Mouse (Mus musculus): ENCODE measurements at regions not wholly inside any gene's neighbourhood (a gene's known extent, or its start where the extent isn't known, plus 50 kb on each side); places are given as distances from the start of the nearest gene placed in this dataset.
"Not testable (repeated sequence)": the region's sequence is repeated elsewhere in the genome, so short reads cannot be mapped to it uniquely, and the experiment has no call there.

DNA sequence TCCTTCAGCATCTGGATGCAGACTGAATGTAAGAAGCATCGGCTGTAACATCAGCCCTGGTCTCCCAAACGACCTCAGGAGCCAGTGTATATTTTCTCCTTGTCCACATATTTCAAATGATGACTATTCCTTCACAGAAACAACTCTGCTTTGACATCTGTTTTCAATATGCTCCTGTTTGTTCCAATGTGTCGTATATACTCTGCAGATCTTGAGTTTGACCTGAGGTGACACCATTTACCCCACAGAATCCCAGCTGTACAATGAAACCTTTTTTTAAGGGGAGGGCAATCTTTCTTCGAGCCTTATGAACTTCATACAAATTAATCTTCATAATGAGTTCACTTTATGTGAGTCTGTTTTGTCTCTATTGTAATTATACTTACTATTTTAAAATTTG lies 341.7 kb upstream of the Nrsn1 start:
- Histone ChIP-seq H3K27ac (no peak overlapping the region), H3K36me3 (no peaks in the 10 kb centered on the region), H3K27me3 (no peaks in the 10 kb centered on the region), H3K9me3 (no peaks in the 10 kb centered on the region), H3K4me3 (no peak overlapping the region), H3K9ac (no peak overlapping the region), H3K4me1 (replicated peaks) (no peaks in the 10 kb centered on the region), H3K4me2 (no peak overlapping the region)
- WGBS: 71% methylated on average over 4 of the region's 4 CpGs
- ATAC-seq (ENCODE audit: low FRiP score): no peak

DNA sequence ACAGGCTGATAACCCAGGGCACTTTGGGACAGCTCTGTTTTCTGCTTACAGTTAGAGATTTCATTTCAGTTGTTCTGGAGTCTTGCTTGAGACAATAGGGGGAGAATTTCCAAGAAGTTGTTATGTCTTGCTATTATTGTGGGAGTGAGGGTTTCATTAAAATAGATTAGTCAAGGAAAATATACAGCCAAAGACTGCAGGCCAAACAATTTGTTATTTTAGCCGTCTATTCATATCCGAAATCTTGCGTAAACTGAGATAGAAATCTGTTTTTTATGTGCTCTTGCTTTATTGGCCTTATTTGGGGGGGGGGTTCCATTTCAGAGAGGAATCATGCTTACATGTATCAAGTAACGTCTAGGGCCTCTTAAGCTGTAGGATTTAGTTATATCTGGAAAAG lies 339.3 kb upstream of the Nrsn1 start:
- H3K4me2 ChIP-seq: no peak overlapping the region
- H3K9me3 ChIP-seq: no peaks in the 10 kb centered on the region
- no peak overlapping the region for H3K4me3 ChIP-seq
- no peaks in the 10 kb centered on the region for H3K4me1 ChIP-seq (replicated peaks)
- H3K27ac ChIP-seq: no peak overlapping the region
- no peaks in the 10 kb centered on the region for H3K27me3 ChIP-seq
- H3K36me3 ChIP-seq: no peaks in the 10 kb centered on the region
- no peak overlapping the region for H3K9ac ChIP-seq
- ATAC-seq (ENCODE audit: low FRiP score): no peak
- 96% methylated on average over 4 of the region's 4 CpGs for WGBS

DNA sequence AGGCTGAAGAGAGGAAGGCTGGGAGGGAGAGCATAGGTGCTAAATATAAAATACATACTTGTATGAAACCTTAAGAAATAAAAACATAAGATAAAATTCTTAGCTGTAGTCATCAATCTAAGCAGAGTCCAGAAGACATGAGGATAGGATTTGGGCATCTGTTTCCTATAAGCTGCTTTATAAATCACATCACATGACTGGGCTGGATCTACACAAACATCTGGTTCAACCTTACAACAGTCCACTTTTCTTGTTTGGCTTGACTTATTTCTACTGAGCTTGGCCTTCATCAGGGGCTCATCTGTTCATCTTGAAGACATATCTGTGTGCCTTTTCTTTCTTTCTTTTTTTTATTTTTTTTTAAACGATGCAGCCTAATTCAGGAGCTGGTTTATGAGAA lies 338.9 kb upstream of the Nrsn1 start:
- no peak for ATAC-seq (ENCODE audit: low FRiP score)
- no peaks in the 10 kb centered on the region for H3K9me3 ChIP-seq
- no peak overlapping the region for H3K4me2 ChIP-seq
- no peaks in the 10 kb centered on the region for H3K4me1 ChIP-seq (replicated peaks)
- H3K36me3 ChIP-seq: no peaks in the 10 kb centered on the region
- 81% methylated on average over 1 of the region's 1 CpGs for WGBS
- H3K4me3 ChIP-seq: no peak overlapping the region
- no peak overlapping the region for H3K27ac ChIP-seq
- no peak overlapping the region for H3K9ac ChIP-seq
- no peaks in the 10 kb centered on the region for H3K27me3 ChIP-seq

DNA sequence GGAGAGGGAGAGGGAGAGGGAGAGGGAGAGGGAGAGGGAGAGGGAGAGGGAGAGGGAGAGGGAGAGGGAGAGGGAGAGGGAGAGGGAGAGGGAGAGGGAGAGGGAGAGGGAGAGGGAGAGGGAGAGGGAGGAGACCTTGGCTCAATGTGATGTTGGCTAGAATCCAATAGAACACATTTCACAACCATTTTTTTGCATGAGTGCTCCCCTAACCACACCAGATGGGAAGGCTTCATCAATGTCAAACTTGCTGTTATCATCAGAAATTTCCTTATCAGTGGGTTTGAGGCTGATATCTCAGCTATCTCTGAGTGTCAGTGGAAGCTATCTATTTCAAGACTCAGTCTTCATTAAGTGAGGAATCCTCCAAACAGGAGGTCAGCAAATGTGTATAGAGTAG lies 331.0 kb upstream of the Nrsn1 start:
- H3K9me3 ChIP-seq; ATAC-seq (ENCODE audit: low FRiP score); H3K9ac ChIP-seq: not testable (repeated sequence)

DNA sequence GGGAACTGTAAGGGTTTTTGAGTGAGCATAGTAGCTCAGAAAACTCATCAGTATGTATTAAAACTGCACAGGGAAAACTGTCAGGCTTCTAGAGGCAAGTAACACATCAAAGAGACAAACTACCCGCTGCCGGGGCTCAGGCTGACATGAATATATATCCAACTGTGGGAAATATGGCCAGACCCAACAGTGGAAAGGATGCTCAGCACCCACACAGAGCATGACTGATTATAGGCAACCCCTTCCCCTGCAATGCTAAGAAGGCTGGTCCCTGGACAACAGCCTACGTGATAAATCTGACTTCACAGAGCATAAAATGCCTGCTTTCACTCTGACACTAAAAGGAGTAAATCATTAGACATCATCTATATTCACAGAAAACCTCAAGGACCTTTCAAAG lies 324.3 kb upstream of the Nrsn1 start:
- Histone ChIP-seq H3K9me3 (no peaks in the 10 kb centered on the region), H3K27ac (no peak overlapping the region), H3K4me3 (no peak overlapping the region), H3K27me3 (no peaks in the 10 kb centered on the region), H3K4me2 (no peak overlapping the region), H3K4me1 (replicated peaks) (no peaks in the 10 kb centered on the region), H3K9ac (no peak overlapping the region), H3K36me3 (no peaks in the 10 kb centered on the region)
- peak; percentile 43; the same call in 1 of the 2 replicates for ATAC-seq (ENCODE audit: low FRiP score)
- 50% methylated on average over 3 of the region's 3 CpGs for WGBS

More for the DNA sequence above, 331.0 kb upstream of the Nrsn1 start:
- not testable (repeated sequence) for H3K4me3 ChIP-seq; H3K27me3 ChIP-seq; H3K4me2 ChIP-seq; H3K4me1 ChIP-seq (replicated peaks); H3K36me3 ChIP-seq; H3K27ac ChIP-seq

DNA sequence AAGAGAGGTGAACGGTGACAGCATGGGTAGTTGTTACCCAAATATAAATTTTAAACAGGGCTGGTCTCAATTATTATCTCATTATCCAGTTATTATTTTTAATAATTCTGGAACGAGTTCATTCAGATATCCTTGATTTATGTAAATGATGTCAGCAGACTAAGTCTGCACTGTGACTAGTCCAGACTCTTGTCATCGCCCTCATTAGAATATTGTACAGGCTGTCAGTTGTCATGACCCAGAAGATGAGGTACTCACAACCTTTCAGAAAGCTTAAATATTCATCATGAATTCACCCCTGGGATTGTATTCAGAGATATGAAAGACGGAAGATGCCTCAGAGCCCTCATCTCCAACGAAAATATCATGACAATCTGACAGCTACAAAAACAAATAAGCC lies 300.3 kb upstream of the Nrsn1 start:
- H3K36me3 ChIP-seq: no peaks in the 10 kb centered on the region
- 57% methylated on average over 5 of the region's 5 CpGs for WGBS
- no peak overlapping the region for H3K4me3 ChIP-seq
- no peaks in the 10 kb centered on the region for H3K27me3 ChIP-seq
- H3K9ac ChIP-seq: no peak overlapping the region
- no peaks in the 10 kb centered on the region for H3K9me3 ChIP-seq
- H3K27ac ChIP-seq: peak overlapping the region; percentile 35; the same call in 1 of the 2 replicates
- H3K4me2 ChIP-seq: no peak overlapping the region
- no peak for ATAC-seq (ENCODE audit: low FRiP score)
- no peaks in the 10 kb centered on the region for H3K4me1 ChIP-seq (replicated peaks)

DNA sequence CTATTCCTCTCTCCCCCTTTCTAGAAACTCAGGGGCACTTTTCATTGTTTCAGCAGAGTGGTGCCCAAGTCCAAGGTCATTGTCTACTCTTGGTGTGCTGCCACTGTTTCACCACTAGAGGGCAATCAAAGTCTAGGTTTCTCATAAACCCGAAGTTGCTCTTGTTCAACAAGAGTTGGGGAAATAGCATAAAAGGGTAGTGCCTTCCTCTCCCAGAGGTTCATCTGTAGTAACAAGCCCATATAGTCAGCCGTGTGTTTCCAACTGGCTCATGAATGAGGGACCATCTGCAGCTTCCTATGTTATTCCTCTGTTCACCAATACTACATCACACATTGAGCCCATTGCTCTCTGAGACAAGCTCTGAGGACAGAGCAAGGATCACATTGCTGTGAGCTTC lies 292.4 kb upstream of the Nrsn1 start:
- Histone ChIP-seq H3K36me3 (no peaks in the 10 kb centered on the region), H3K4me3 (no peak overlapping the region), H3K27ac (no peak overlapping the region), H3K9me3 (no peaks in the 10 kb centered on the region), H3K4me2 (no peak overlapping the region), H3K4me1 (replicated peaks) (no peaks in the 10 kb centered on the region), H3K9ac (no peak overlapping the region), H3K27me3 (no peaks in the 10 kb centered on the region)
- peak; percentile 43; the same call in 1 of the 2 replicates for ATAC-seq (ENCODE audit: low FRiP score)
- 7% methylated on average over 2 of the region's 2 CpGs for WGBS

DNA sequence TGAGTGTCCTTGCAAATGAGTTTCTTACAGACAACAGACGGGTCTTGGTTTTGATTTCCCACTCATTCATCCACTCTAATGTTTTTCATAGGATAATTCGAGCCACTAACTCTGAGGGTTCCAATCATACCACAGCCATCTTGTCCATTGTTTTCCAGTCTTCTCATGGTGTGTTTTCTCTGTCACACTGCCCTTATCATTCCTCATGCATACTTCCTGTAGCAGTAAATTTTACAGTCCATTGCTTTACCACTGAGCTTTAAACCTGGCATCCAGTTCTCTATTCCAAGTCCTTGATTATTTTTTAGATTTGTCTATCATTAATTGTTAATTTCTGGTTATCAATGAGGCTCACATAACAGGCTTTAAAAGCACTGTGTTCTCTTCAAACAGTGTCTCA lies 290.0 kb upstream of the Nrsn1 start:
- Histone ChIP-seq H3K9me3 (no peaks in the 10 kb centered on the region), H3K27me3 (no peaks in the 10 kb centered on the region), H3K9ac (no peak overlapping the region), H3K4me1 (replicated peaks) (no peaks in the 10 kb centered on the region), H3K36me3 (no peaks in the 10 kb centered on the region), H3K27ac (no peak overlapping the region), H3K4me2 (no peak overlapping the region), H3K4me3 (no peak overlapping the region)
- WGBS: 42% methylated on average over 2 of the region's 2 CpGs
- no peak for ATAC-seq (ENCODE audit: low FRiP score)

DNA sequence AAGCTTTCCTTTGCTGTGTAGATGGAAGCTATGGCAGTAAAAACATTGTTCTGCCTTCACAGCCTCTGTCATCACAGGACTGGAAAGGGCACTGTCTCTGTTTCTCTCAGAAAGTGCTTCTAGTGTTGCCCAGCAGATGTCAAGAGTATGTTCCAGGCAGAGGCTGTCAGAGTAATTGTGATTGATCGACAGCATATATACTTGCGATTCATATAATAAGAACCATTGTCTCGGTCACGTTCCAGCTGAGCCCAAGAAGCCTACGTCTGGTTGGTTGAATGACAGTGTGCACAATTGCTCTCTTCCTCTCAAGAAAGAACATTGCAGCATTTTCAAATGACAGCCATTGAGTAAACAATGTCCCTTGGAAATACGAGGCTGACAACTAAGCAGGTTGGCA lies 284.7 kb upstream of the Nrsn1 start:
- no peaks in the 10 kb centered on the region for H3K4me1 ChIP-seq (replicated peaks)
- no peaks in the 10 kb centered on the region for H3K27me3 ChIP-seq
- H3K4me3 ChIP-seq: no peak overlapping the region
- ATAC-seq (ENCODE audit: low FRiP score): no peak
- H3K9ac ChIP-seq: no peak overlapping the region
- no peaks in the 10 kb centered on the region for H3K36me3 ChIP-seq
- 37% methylated on average over 6 of the region's 6 CpGs for WGBS
- H3K27ac ChIP-seq: no peak overlapping the region
- H3K9me3 ChIP-seq: no peaks in the 10 kb centered on the region
- no peak overlapping the region for H3K4me2 ChIP-seq

DNA sequence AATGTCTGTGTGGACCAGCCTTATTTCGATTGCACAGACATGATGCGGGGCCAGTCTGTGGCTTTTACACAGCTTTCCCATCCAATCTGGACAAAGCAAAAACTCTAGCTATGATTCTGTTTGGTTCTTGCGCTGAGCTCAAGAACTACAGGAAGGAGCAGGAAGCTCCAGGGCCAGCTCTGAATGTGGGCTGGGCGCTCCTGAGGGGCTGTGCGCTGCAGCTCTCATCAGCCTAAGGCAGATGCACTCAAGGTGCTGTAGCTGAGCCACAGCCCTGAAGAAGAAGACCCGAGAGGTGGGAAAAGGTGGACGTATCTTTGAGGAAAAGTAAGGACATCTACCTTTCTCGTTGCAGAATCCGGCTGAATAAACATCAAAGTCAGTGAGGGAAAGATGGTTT lies 278.2 kb upstream of the Nrsn1 start:
- no peak for ATAC-seq (ENCODE audit: low FRiP score)
- peaks cover 13% of the 10 kb centered on the region for H3K4me1 ChIP-seq (replicated peaks)
- H3K27me3 ChIP-seq: no peaks in the 10 kb centered on the region
- H3K9ac ChIP-seq: no peak overlapping the region
- H3K27ac ChIP-seq: peak overlapping the region; percentile 67
- no peak overlapping the region for H3K4me2 ChIP-seq
- H3K36me3 ChIP-seq: no peaks in the 10 kb centered on the region
- no peak overlapping the region for H3K4me3 ChIP-seq
- no peaks in the 10 kb centered on the region for H3K9me3 ChIP-seq
- WGBS: 93% methylated on average over 9 of the region's 9 CpGs

DNA sequence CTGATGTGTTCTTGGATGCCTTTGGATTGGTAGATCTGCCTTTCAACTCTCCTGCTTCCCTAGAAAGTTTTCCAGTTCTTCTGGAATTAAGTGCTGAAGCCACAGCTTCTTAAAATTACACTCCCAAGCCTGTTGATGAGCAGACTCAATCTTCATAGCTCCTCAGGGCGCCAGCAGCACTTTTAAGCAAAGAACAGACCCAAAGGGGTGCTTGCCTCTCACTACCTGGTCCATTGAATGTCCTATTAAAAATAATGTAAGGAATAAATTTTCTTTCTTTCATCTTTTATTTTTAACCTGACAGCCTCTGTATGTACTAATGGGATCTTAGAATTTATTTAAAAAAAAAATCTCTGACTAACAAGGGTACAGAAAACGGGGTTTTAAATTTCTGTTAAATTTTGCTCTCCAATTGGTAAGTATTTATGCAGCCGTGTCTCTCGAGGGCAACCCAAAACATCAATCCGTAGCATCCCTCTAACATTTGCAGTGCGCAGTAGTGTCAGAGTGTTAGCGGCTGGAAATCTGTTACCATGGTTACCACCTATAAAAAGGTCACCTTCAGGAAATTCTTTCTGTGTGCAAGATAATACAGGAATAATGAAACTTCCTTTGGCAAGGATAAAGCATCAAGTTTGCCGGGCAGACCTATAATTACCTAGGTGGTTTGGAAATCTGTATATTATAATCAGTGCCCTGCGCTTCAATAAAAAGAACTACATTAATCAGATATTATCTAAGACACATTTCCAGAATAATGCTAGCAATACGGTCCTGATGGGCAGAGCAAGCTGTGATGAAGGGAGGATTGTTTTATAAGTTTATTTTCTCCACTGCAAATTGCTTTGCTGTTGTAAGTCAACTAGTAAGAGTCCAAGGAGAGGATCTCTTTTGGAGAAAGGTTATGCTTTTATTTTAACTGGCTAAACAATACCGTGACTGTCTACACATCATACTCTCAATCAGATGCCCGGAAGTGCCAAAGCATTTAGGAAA lies 277.1 kb upstream of the Nrsn1 start:
- no peak overlapping the region for H3K4me2 ChIP-seq
- H3K36me3 ChIP-seq: no peaks in the 10 kb centered on the region
- no peaks in the 10 kb centered on the region for H3K9me3 ChIP-seq
- peaks cover 13% of the 10 kb centered on the region for H3K4me1 ChIP-seq (replicated peaks)
- ATAC-seq (ENCODE audit: low FRiP score): peak; percentile 87
- no peak overlapping the region for H3K9ac ChIP-seq
- H3K27me3 ChIP-seq: no peaks in the 10 kb centered on the region
- WGBS: 55% methylated on average over 12 of the region's 12 CpGs
- no peak overlapping the region for H3K4me3 ChIP-seq
- peak overlapping the region; percentile 67 for H3K27ac ChIP-seq

DNA sequence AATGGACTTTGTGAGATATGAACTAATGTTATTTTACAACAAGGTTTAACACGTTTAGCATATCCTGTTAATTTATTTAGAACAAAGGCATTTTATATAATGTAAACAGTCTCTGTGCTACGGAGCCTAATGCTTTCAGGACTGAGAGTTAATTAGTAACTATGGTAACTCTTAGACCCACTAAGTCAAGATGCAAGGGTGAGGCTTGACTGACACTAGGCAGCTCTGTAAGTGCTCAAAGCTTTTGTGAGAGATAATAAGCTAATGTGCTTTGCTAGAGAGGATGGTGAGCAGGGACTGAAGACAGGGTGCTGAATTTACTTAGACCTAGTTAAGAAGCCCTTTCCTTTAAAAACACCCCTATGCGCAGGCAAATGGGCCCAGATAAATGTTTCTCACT lies 253.8 kb upstream of the Nrsn1 start:
- Histone ChIP-seq H3K4me2 (no peak overlapping the region), H3K4me3 (no peak overlapping the region), H3K9ac (no peak overlapping the region), H3K9me3 (no peaks in the 10 kb centered on the region), H3K36me3 (no peaks in the 10 kb centered on the region), H3K4me1 (replicated peaks) (no peaks in the 10 kb centered on the region), H3K27me3 (no peaks in the 10 kb centered on the region), H3K27ac (no peak overlapping the region)
- WGBS: 41% methylated on average over 3 of the region's 3 CpGs
- no peak for ATAC-seq (ENCODE audit: low FRiP score)

DNA sequence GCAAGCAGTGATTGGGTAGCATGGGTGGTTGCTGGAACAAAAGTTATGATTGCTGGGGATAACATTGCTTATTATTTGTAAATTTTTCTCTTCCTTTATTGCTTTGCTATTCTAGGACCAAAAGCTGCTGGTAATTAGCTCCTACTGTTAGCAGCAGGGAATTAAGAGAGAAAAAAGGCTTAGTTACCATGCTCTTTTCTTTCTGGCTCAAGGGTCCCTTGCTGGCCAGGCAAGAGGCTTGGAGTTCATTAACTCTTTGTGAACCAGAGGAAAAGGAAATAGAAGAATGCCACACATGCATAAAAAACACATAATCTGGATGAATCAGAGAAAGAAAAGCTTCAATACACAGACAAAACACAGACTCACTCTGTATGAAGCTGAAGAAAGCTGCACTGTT lies 237.1 kb upstream of the Nrsn1 start:
- no peak overlapping the region for H3K4me2 ChIP-seq
- H3K27me3 ChIP-seq: no peaks in the 10 kb centered on the region
- no peak for ATAC-seq (ENCODE audit: low FRiP score)
- no peak overlapping the region for H3K9ac ChIP-seq
- H3K9me3 ChIP-seq: no peaks in the 10 kb centered on the region
- H3K4me1 ChIP-seq (replicated peaks): no peaks in the 10 kb centered on the region
- no peaks in the 10 kb centered on the region for H3K36me3 ChIP-seq
- no peak overlapping the region for H3K27ac ChIP-seq
- no peak overlapping the region for H3K4me3 ChIP-seq
